Mouse (Mus musculus) limb, embryonic 11.5 days (tissue): ENCODE data around the gene Irf8. TPM values are rescaled to one million over a fixed set of nuclear protein-coding genes. Genes with fewer than 3 reads are reported as not detected.
A peak's percentile ranks its signal among the peaks of the same experiment; 100 is the strongest.

Source experiments
- ATAC-seq: fragments of 200-750 bp; cut with Nextera tagmentation; 2 replicates; pipeline ENCODE4 v1.8.0; 2017; ENCODE audit warnings: low read depth; ENCODE audit not compliant: insufficient number of reproducible peaks, low FRiP score, low TSS enrichment
- DNase-seq: peaks from one replicate; pipeline ENCODE4 v3.0.0-alpha.2; 2015; ENCODE audit warnings: low spot score
- H3K27ac ChIP-seq: fragments of 300-500 bp; sonication (generic); replicated peaks from 2 replicates; pipeline ENCODE4 v1.5.1; 2014; ENCODE audit warnings: low read depth, mild to moderate bottlenecking, low read length
- H3K27me3 ChIP-seq: fragments of 300-500 bp; sonication (generic); 2 replicates; pipeline ENCODE4 v1.6.1; 2014; ENCODE audit warnings: mild to moderate bottlenecking, low read length, mixed read lengths; ENCODE audit not compliant: control insufficient read depth, insufficient read depth
- H3K36me3 ChIP-seq: fragments of 300-500 bp; sonication (generic); 2 replicates; pipeline ENCODE4 v1.6.1; 2014; ENCODE audit warnings: mild to moderate bottlenecking, low read length, moderate library complexity, mixed read lengths; ENCODE audit not compliant: control insufficient read depth, insufficient read depth
- H3K4me1 ChIP-seq: fragments of 300-500 bp; sonication (generic); 2 replicates; pipeline ENCODE4 v1.6.1; 2014; ENCODE audit warnings: low read length, mixed read lengths; ENCODE audit not compliant: control insufficient read depth, insufficient read depth
- H3K4me2 ChIP-seq: fragments of 300-500 bp; sonication (generic); 2 replicates; pipeline ENCODE4 v1.6.1; 2014; ENCODE audit warnings: low read depth, mild to moderate bottlenecking, moderate library complexity; ENCODE audit not compliant: severe bottlenecking
- H3K4me3 ChIP-seq: fragments of 300-500 bp; sonication (generic); 2 replicates; pipeline ENCODE4 v1.5.1; 2014; ENCODE audit warnings: low read depth, low read length
- H3K9ac ChIP-seq: fragments of 300-500 bp; sonication (generic); 2 replicates; pipeline ENCODE4 v1.6.1; 2014; ENCODE audit warnings: mild to moderate bottlenecking, low read length
- H3K9me3 ChIP-seq: fragments of 300-500 bp; sonication (generic); 2 replicates; pipeline ENCODE4 v1.6.1; 2016; ENCODE audit warnings: low read length; ENCODE audit not compliant: control insufficient read depth
- WGBS: fragments of 180-500 bp; shearing (Covaris S2); extraction: QIAGEN DNeasy Blood & Tissue Kit; methylation state at CpG from one replicate; pipeline ENCODE4 v1.1.7; 2014; 5-methylcytosine and 5-hydroxymethylcytosine counted together
- polyA plus RNA-seq: library from polyadenylated mRNA; unstranded; fragments of >200 nt; fragmentation: Nextera tagmentation; extraction: Ambion mirVana; gene quantifications from 2 replicates; pipeline ENCODE4 v1.2.1, GENCODE M21; 2014

Gene Irf8
- polyA plus RNA-seq, 1 experiment from 2014 or later: 2.4 TPM

DNA sequence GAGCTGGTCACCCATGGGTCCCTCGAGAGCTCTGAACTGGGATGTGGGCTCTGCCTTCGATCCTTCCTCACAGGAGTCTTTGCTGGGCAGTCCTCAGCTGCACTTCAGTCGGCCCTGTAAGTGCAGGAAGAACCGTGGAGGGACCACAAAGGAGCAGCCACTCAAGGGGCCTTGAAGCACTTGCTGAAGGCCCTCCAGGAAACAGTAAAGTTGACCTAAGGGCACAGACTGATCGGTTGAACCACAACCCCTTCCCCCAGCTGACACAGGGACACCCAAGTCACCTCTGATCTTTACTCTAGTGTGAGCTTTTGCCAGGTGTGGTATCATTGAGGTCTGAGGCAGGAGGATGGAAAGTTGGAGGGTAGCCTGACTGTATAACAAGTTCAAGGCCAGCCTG is 10.1 kb upstream of the Irf8 start:
- 73% methylated on average over 5 of the region's 5 CpGs for WGBS
- Histone ChIP-seq H3K4me1 (0 out of 2 replicates have a peak, but pooled peaks cover 2% of the 10 kb centered on the region), H3K27ac (no peak overlapping the region), H3K4me3 (no peak overlapping the region), H3K4me2 (no peak overlapping the region), H3K36me3 (no peaks in the 10 kb centered on the region), H3K27me3 (no peaks in the 10 kb centered on the region), H3K9ac (no peak overlapping the region), H3K9me3 (0 out of 2 replicates have a peak, but pooled peaks cover 2% of the 10 kb centered on the region)
- no peak for ATAC-seq
- no peak for DNase-seq

- no peaks in the 10 kb centered on the region for H3K36me3 ChIP-seq
- no peak overlapping the region for H3K4me3 ChIP-seq
- no peak for ATAC-seq
- 62% methylated on average over 9 of the region's 9 CpGs for WGBS
- H3K4me1 ChIP-seq: 0 out of 2 replicates have a peak, but pooled peaks cover 2% of the 10 kb centered on the region
- no peaks in the 10 kb centered on the region for H3K9me3 ChIP-seq
- peaks cover 6% of the 10 kb centered on the region; the same call in 1 of the 2 replicates for H3K27me3 ChIP-seq
- no peak overlapping the region for H3K27ac ChIP-seq
- H3K9ac ChIP-seq: no peak overlapping the region
- H3K4me2 ChIP-seq: no peak overlapping the region
- no peak for DNase-seq
Observed at GRCm38 (mm10) chr8:120728488-120729160, 7.5 kb upstream of the Irf8 start.

- DNase-seq (no peak), ATAC-seq (no peak)
- Histone ChIP-seq H3K27ac (no peak overlapping the region), H3K9ac (no peak overlapping the region), H3K4me2 (peak overlapping the region; percentile 16; the same call in 1 of the 2 replicates), H3K27me3 (peaks cover 26% of the 10 kb centered on the region), H3K4me3 (no peak overlapping the region), H3K9me3 (no peaks in the 10 kb centered on the region), H3K36me3 (no peaks in the 10 kb centered on the region), H3K4me1 (peaks cover 3% of the 10 kb centered on the region; the same call in 1 of the 2 replicates)
- 44% methylated on average over 14 of the region's 14 CpGs for WGBS
Observed at GRCm38 (mm10) chr8:120731582-120731981, 4.6 kb upstream of the Irf8 start.

GRCm38 (mm10) chr8:120732068-120732467 is 4.1 kb upstream of the Irf8 start:
- no peak overlapping the region for H3K27ac ChIP-seq
- no peak overlapping the region for H3K9ac ChIP-seq
- peak overlapping the region; percentile 16; the same call in 1 of the 2 replicates for H3K4me2 ChIP-seq
- ATAC-seq (no peak), DNase-seq (peak; percentile 39)
- H3K9me3 ChIP-seq: no peaks in the 10 kb centered on the region
- peaks cover 29% of the 10 kb centered on the region for H3K27me3 ChIP-seq
- H3K4me1 ChIP-seq: peaks cover 3% of the 10 kb centered on the region; the same call in 1 of the 2 replicates
- WGBS: 42% methylated on average over 5 of the region's 6 CpGs
- H3K36me3 ChIP-seq: no peaks in the 10 kb centered on the region
- no peak overlapping the region for H3K4me3 ChIP-seq

GRCm38 (mm10) chr8:120736486-120736885 is 328 bp downstream of the Irf8 start:
- Histone ChIP-seq H3K27me3 (peaks cover 39% of the 10 kb centered on the region), H3K4me3 (peak overlapping the region; percentile 34), H3K9ac (no peak overlapping the region), H3K9me3 (no peaks in the 10 kb centered on the region), H3K36me3 (no peaks in the 10 kb centered on the region), H3K4me1 (peaks cover 3% of the 10 kb centered on the region; the same call in 1 of the 2 replicates), H3K4me2 (peak overlapping the region; percentile 80), H3K27ac (no peak overlapping the region)
- DNase-seq (peak; percentile 71), ATAC-seq (peak; percentile 55; the same call in 1 of the 2 replicates)
- 4% methylated on average over 11 of the region's 11 CpGs for WGBS

DNA sequence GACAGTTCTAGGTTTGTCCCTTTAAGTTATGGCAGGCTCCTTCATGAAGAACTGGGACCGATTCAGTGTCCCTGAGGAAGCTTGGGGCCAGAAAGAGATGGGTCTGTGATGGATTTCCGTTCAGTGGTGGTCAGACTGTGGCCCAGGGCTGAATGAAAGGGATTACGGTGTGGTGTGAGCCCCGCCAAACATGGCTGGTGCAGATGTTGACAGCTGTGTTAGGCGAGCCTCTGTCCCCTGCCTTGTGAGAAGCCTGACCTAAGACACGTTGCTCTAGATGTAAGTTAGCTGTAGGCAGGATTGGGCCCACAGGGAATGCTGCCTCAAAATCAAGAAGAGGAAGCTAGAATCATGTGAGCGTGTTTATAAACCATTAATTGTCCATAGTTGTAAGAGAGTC is 1.0 kb downstream of the Irf8 start:
- no peak overlapping the region for H3K4me2 ChIP-seq
- H3K27me3 ChIP-seq: peaks cover 39% of the 10 kb centered on the region
- no peak overlapping the region for H3K4me3 ChIP-seq
- 59% methylated on average over 7 of the region's 7 CpGs for WGBS
- peaks cover 3% of the 10 kb centered on the region; the same call in 1 of the 2 replicates for H3K4me1 ChIP-seq
- H3K9ac ChIP-seq: no peak overlapping the region
- no peaks in the 10 kb centered on the region for H3K9me3 ChIP-seq
- no peaks in the 10 kb centered on the region for H3K36me3 ChIP-seq
- ATAC-seq (no peak), DNase-seq (no peak)
- no peak overlapping the region for H3K27ac ChIP-seq

- H3K27me3 ChIP-seq: peaks cover 33% of the 10 kb centered on the region
- no peaks in the 10 kb centered on the region for H3K36me3 ChIP-seq
- 72% methylated on average over 4 of the region's 4 CpGs for WGBS
- H3K27ac ChIP-seq: no peak overlapping the region
- no peak overlapping the region for H3K4me2 ChIP-seq
- H3K9ac ChIP-seq: no peak overlapping the region
- no peak for ATAC-seq
- no peaks in the 10 kb centered on the region for H3K9me3 ChIP-seq
- H3K4me1 ChIP-seq: peaks cover 3% of the 10 kb centered on the region
- no peak overlapping the region for H3K4me3 ChIP-seq
- DNase-seq: no peak
Observed at GRCm38 (mm10) chr8:120738771-120739170, 2.6 kb downstream of the Irf8 start.

- 90% methylated on average over 15 of the region's 15 CpGs for WGBS
- H3K4me3 ChIP-seq: no peak overlapping the region
- no peak overlapping the region for H3K27ac ChIP-seq
- DNase-seq (no peak), ATAC-seq (no peak)
- H3K36me3 ChIP-seq: no peaks in the 10 kb centered on the region
- peaks cover 5% of the 10 kb centered on the region for H3K4me1 ChIP-seq
- no peak overlapping the region for H3K4me2 ChIP-seq
- H3K9me3 ChIP-seq: no peaks in the 10 kb centered on the region
- H3K9ac ChIP-seq: no peak overlapping the region
- peaks cover 29% of the 10 kb centered on the region for H3K27me3 ChIP-seq
Observed at GRCm38 (mm10) chr8:120739526-120739925, 3.4 kb downstream of the Irf8 start.
